Mouse (Mus musculus) kidney, postnatal 25 days (tissue): ENCODE data around the gene Prdm16.

Experiments
- DNase-seq, 2 experiments: peaks; one replicate each; pipeline ENCODE4 v3.0.0; 2021; ENCODE audit warnings: mixed read lengths in 2 of 2

Prdm16 gene

GRCm38 (mm10) chr4:154371542-154372247 is 265.0 kb downstream of the Prdm16 start:
- DNase-seq, result no peak

GRCm38 (mm10) chr4:154370841-154371240 is 265.8 kb downstream of the Prdm16 start:
- DNase-seq, result no peak

- DNase-seq, result no peak
Observed at GRCm38 (mm10) chr4:154369089-154369488, 267.6 kb downstream of the Prdm16 start.

GRCm38 (mm10) chr4:154366836-154367235 is 269.8 kb downstream of the Prdm16 start:
- DNase-seq, result no peak

- DNase-seq, result no peak
Observed at GRCm38 (mm10) chr4:154364752-154365151, 271.9 kb downstream of the Prdm16 start.

DNA sequence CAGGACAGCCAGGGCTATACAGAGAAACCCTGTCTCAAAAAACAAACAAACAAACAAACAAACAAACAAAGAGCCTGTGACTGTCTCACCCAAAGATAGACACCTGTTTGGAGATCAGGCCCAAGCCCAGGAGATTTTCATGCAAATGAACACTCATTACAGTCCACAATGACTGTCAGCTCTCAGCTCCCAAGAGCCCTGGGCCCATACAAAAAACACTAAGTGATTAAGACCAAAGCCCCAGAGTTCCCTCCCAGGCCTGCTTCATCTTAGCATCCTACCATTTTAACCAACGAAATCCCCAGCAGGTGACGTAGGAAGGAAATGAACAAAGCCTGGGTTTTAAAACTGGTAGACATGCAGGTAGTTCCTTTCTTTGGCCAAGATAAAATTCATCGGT is 275.8 kb downstream of the Prdm16 start:
- no peak for DNase-seq

DNA sequence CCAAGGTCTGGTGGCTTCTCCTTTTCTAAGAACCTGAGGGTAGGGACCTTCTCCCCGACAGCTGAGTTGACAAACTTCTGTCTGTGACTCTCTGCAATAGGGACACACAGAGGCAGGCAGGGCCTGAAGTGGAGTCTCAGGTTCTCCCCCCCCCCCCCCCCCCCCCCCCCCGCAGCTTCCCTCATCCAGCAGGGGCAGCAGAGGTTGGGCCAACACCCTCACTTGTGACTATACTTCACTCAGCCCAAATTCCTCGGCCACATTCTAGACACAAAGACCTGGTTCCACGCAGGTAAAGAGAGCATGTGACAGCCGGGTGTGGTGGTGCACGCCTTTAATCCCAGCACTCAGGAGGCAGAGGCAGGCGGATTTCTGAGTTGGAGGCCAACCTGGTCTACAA is 276.2 kb downstream of the Prdm16 start:
- DNase-seq, result no peak

DNA sequence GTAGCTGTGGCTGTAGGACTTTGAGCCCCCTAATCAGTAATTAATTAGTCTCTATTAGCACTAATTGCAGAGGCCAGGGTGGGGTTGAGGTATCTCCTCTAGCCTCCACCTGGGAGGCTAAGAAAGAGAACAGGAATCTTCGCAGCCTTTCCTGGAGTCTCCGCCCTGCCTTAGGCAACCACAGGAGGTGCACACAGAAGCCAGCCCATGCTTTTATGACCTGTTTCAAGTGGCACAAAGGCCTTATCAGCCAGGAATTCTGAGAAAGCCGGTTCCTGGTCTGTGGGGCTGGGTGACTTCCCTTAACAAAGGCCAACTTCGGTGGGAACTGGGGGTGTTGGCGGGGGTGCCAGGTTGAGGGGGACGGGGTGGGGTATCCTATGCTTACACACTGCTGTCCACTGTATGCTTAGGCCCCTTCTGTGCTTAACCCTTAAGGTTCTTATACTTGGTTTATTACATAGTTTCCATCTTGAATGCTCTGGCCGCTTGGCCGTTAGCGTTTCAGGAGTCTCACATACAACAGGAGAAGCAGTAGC is 276.8 kb downstream of the Prdm16 start:
- no peak for DNase-seq

- DNase-seq, result no peak
Observed at GRCm38 (mm10) chr4:154358816-154359215, 277.9 kb downstream of the Prdm16 start.

DNA sequence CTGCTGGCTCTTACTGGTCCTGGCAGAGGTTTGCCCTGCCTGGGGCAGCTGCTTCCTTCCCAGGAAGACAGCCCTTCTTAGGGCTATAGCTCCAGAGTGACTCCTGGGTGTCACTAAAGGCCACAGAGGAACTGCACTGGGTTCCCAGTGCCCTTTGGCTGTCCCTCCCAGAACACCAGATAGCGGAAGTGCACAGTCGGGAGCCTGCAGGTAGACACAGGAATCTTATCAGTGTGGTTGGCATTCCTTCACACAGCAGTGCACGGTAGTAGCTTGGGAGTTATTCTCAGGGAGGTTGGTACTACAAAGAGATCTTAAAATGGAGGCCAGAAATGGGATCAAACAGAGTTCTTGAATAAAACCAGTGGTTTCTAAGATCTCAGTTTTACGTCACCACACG is 278.3 kb downstream of the Prdm16 start:
- no peak for DNase-seq

GRCm38 (mm10) chr4:154355408-154355807 is 281.3 kb downstream of the Prdm16 start:
- DNase-seq, result no peak

DNA sequence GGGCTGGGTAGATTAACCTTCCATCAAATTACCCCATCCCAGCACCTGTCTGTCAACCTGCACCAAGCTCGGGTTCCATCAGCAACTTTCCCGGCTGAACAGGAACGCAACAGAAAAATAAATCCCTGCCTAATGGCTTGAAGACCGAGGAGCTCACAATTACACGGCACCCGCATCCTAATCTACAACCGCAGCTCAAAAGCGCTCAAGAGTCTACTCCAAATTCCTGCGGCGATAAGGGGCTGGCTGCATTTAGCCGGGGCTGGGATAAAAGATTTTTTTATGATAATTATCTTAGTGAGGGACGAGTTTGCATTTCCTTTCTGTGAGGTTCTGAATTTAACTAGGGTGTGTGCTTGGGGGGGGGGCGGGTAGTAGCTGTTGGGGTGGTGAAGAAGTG is 284.4 kb downstream of the Prdm16 start:
- no peak for DNase-seq

GRCm38 (mm10) chr4:154348197-154348786 is 288.4 kb downstream of the Prdm16 start:
- DNase-seq, result peak in 1 of 2 experiments; percentile 48

GRCm38 (mm10) chr4:154346731-154347522 is 289.7 kb downstream of the Prdm16 start:
- DNase-seq, result no peak

DNA sequence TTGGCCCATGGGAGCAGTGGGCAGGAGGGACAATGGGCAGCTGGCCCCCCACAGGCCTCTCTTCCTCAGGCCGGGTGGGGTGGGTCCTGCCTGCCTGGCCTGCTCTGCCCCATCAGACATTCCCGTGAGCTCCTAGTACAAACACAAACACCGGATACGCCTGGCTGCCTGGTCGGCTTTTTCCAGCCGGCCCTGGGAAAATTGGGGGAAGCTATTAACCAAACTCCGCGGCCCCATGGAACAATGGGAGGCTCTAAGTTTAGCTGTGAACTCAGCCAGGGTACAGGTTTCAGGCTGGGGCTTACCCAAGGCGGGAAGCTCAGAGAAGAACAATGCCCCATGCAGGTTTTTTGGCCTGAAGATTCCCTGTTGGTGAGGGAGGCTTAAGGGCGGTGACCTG is 300.0 kb downstream of the Prdm16 start:
- peak; percentile 43 to 78 for DNase-seq

DNA sequence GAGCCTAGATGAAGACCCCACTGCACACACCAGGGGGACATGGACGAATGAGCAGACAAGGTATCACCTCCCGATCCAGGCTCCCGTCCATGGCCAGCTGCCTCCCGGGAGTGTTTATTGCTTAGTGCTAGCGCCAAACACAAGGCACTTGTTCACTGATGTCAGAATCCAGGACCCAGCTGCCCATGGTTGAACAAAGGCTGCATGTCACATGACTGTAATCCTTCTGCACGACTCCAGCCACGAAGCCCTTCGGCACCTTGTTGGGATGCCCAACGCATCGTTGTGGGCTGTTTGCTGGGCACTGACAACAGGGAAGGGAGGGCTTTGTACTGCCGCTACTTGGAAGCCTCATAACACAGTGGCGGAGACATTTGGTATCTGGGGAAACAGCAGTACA is 300.9 kb downstream of the Prdm16 start, which contains the start of gene B230104I21Rik:
Gene B230104I21Rik, plus strand, starts transcription at position 367 of the 400 bp plus-strand sequence.
- DNase-seq, result no peak

DNA sequence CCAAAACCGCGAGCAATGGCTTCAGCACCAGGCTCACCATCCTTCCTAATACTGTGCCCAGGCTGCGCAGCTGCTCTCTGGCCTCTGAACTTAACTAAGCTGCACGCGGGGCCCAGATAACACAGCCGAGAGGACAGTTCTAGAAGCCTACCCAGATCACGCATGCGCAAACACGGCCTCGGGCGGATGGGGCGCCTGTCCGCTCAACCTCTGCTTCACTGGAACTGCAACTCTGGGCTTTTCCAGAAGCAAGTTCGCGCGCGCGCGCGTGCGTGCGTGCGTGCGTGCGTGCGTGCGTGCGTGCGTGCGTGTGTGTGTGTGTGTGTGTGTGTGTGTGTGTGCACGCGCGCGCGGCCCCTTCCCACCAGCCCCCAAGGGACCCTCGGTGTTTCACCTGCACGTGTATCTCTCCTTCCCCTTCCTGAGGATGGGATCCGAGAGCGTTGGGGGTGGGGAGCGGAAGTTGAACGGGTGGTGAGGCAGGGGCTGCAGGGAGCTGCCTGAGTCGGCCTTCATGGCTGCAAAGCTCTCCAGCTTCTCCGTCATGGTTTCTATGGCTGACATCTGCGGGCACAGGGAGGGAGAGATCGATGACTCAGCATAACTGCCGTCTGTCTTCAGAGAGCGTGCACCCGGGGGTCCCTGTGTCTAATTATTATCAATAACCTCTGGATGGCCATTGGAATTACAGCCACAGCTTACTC is 301.8 kb downstream of the Prdm16 start:
- DNase-seq, result peak in 1 of 2 experiments; percentile 23

DNA sequence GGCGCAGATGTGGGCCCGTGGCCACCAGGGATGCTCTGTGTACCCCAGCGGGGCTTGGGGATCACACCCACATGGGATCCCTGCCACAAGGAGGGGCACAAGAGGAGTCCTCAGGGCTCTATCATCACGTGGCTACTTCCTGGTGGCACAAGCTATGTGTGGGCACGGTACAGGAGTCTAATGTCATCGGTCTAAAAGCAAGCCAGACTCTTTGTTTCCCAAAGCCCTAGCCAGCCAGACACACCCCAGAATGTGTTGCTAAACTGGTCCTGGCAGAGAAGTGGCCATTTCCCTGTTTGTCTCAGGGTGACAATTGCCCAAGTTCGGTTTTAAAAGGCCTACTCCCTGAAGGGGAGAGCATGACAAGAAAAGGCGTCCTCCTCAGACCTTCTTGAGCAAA is 303.4 kb downstream of the Prdm16 start:
- no peak for DNase-seq

- no peak for DNase-seq
Observed at GRCm38 (mm10) chr4:154331271-154331670, 305.4 kb downstream of the Prdm16 start.

- no peak for DNase-seq
Observed at GRCm38 (mm10) chr4:154330001-154330400, 306.7 kb downstream of the Prdm16 start.

DNA sequence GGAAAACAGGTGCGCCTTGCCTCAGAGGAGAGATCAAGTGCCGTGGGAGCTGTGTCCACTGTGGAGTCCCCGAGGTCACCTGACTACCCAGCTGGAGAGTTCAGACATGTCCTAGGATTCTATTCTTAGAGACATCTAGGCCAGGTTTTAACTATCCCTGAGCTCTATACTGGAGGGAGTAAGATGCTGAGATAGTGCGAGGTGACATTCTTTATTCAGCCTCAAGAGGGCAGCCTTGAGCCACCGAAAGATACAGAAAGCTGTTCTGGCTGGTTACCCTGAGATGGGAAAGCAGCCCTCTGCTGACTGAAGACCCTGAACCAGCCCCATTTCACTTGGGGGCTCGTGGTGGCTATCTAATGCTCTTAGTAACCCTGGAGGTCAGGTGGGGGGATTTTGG is 307.8 kb downstream of the Prdm16 start:
- DNase-seq, result peak in 1 of 2 experiments; percentile 77

DNA sequence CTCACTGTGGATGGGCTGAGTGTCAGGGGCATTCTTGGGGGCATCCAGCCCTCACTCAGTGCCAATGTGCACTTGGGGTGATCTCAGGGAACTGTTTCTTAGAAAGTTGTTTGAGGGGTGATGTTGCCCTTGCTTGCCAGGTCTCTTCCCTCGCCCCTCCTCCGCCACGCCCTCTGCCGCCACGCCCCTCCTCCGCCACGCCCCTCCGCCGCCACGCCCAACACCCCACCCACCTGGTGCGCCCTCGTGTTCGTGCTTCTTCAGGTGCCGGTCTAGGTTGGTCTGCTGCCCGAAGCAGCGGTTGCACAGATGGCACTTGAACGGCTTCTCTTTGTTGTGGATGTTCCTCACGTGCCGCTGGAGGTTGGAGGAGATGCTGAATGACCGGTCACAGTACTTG is 308.2 kb downstream of the Prdm16 start:
- no peak for DNase-seq

DNA sequence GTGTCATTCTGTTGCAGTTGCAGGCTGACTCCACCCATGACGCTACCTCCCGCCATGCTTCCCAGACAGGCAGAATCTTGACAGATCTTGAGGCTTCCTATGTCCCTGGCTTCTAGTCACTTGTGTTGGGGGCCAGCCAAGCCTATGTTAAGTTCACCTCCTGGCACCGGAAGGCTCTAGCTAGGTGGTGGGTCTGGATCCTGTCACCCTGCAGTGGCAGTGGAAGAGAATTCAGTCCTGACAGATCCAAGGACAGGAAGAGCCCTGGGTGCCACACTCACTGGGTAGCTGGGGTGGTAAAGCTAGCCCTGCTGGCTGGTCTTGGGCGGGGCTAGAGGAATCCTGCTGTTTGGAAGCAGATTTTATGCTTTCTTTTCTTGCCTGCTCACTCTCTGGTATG is 311.3 kb downstream of the Prdm16 start:
- no peak for DNase-seq
